Mouse (Mus musculus) embryonic facial prominence, embryonic 13.5 days (tissue): ENCODE results near the gene Usp48. TPM values are rescaled to one million over a fixed set of nuclear protein-coding genes. Genes with fewer than 3 reads are reported as not detected.

Experiments used
- polyA plus RNA-seq: library from polyadenylated mRNA; unstranded; fragments of >200 nt; fragmentation: Nextera tagmentation; extraction: Ambion mirVana; gene quantifications from 2 replicates; pipeline ENCODE4 v1.2.1, GENCODE M21; 2015

The Usp48 gene
- polyA plus RNA-seq, 1 experiment from 2014 or later = 83.3 TPM

Other genes starting within 250 kb of the Usp48 start
- gene Cdc42, start 236.0 kb upstream of the Usp48 start, polyA plus RNA-seq = 700 and 721 TPM in 2 replicates
- gene Cela3a, start 184.0 kb upstream of the Usp48 start, polyA plus RNA-seq = not detected in 2 replicates
- 0.29 TPM in 1 of 2 replicates, not detected in the other for gene Cela3b, start 163.2 kb upstream of the Usp48 start, polyA plus RNA-seq
- not detected in 2 replicates for gene 1700013G24Rik, start 140.5 kb upstream of the Usp48 start, polyA plus RNA-seq
- 28.2 and 30.0 TPM in 2 replicates for gene Hspg2, start 125.0 kb upstream of the Usp48 start, polyA plus RNA-seq
- gene Ldlrad2, start 19.2 kb upstream of the Usp48 start, polyA plus RNA-seq = not detected in 2 replicates
- 15.7 and 17.0 TPM in 2 replicates for gene Rap1gap, start 71.0 kb downstream of the Usp48 start, polyA plus RNA-seq
- gene Alpl, start 202.6 kb downstream of the Usp48 start, polyA plus RNA-seq = 110 and 122 TPM in 2 replicates